Mouse (Mus musculus) intestine, embryonic 16.5 days (tissue): ENCODE results near the gene Pde2a. TPM values are rescaled to one million over a fixed set of nuclear protein-coding genes. Genes with fewer than 3 reads are reported as not detected.

Experiments
- ATAC-seq: fragments of 200-750 bp; cut with Nextera tagmentation; 2 replicates; pipeline ENCODE4 v1.8.0; 2017; ENCODE audit warnings: moderate TSS enrichment, moderate library complexity
- H3K27ac ChIP-seq: fragments of 300-500 bp; sonication (generic); 2 replicates; pipeline ENCODE4 v1.5.1; 2014; ENCODE audit warnings: mild to moderate bottlenecking, low read length
- H3K27me3 ChIP-seq: fragments of 300-500 bp; sonication (generic); replicated peaks from 2 replicates; pipeline ENCODE4 v1.6.1; 2014; ENCODE audit warnings: low read length, control low read depth, mixed read lengths; ENCODE audit not compliant: control insufficient read depth, insufficient read depth
- H3K36me3 ChIP-seq: fragments of 300-500 bp; sonication (generic); 2 replicates; pipeline ENCODE4 v1.6.1; 2014; ENCODE audit warnings: low read length, control low read depth; ENCODE audit not compliant: control insufficient read depth, insufficient read depth
- H3K4me1 ChIP-seq: fragments of 300-500 bp; sonication (generic); 2 replicates; pipeline ENCODE4 v1.6.1; 2014; ENCODE audit warnings: low read length, control low read depth, mixed read lengths; ENCODE audit not compliant: control insufficient read depth, insufficient read depth
- H3K4me2 ChIP-seq: fragments of 300-500 bp; sonication (generic); 2 replicates; pipeline ENCODE4 v1.6.1; 2014; ENCODE audit warnings: low read depth, low read length, control low read depth
- H3K4me3 ChIP-seq: fragments of 300-500 bp; sonication (generic); 2 replicates; pipeline ENCODE4 v1.5.1; 2014; ENCODE audit warnings: mild to moderate bottlenecking, low read length
- H3K9ac ChIP-seq: fragments of 300-500 bp; sonication (generic); 2 replicates; pipeline ENCODE4 v1.6.1; 2014; ENCODE audit warnings: low read depth, low read length
- H3K9me3 ChIP-seq: fragments of 300-500 bp; sonication (generic); 2 replicates; pipeline ENCODE4 v1.6.1; 2016; ENCODE audit warnings: low read length, control low read depth; ENCODE audit not compliant: control insufficient read depth
- WGBS: fragments of 180-500 bp; shearing (Covaris S2); extraction: QIAGEN DNeasy Blood & Tissue Kit; methylation state at CpG from one replicate; pipeline ENCODE4 v1.1.7; 2014; 5-methylcytosine and 5-hydroxymethylcytosine counted together
- polyA plus RNA-seq: library from polyadenylated mRNA; unstranded; fragments of >200 nt; fragmentation: Nextera tagmentation; extraction: Ambion mirVana; gene quantifications from 2 replicates; pipeline ENCODE4 v1.2.1, GENCODE M21; 2015

Pde2a gene
- polyA plus RNA-seq, 1 experiment from 2014 or later, result 23.0 TPM

GRCm38 (mm10) chr7:101437876-101438275 is 16.4 kb downstream of the Pde2a start:
- H3K27ac ChIP-seq, result no peak overlapping the region
- H3K4me2 ChIP-seq, result no peak overlapping the region
- no peaks in the 10 kb centered on the region for H3K9me3 ChIP-seq
- H3K9ac ChIP-seq, result no peak overlapping the region
- 0% methylated on average over 1 of the region's 1 CpGs for WGBS
- no peak overlapping the region for H3K4me3 ChIP-seq
- no peaks in the 10 kb centered on the region; the same call in 1 of the 2 replicates for H3K27me3 ChIP-seq
- ATAC-seq, result no peak
- H3K4me1 ChIP-seq, result no peaks in the 10 kb centered on the region
- no peaks in the 10 kb centered on the region for H3K36me3 ChIP-seq

GRCm38 (mm10) chr7:101443093-101443492 is 21.6 kb downstream of the Pde2a start:
- no peak overlapping the region for H3K4me2 ChIP-seq
- no peak for ATAC-seq
- H3K9me3 ChIP-seq, result no peaks in the 10 kb centered on the region
- 65% methylated on average over 10 of the region's 10 CpGs for WGBS
- H3K4me3 ChIP-seq, result no peak overlapping the region
- no peak overlapping the region for H3K27ac ChIP-seq
- H3K27me3 ChIP-seq, result no peaks in the 10 kb centered on the region; the same call in 1 of the 2 replicates
- H3K4me1 ChIP-seq, result no peaks in the 10 kb centered on the region
- no peak overlapping the region for H3K9ac ChIP-seq
- H3K36me3 ChIP-seq, result no peaks in the 10 kb centered on the region

- 88% methylated on average over 4 of the region's 4 CpGs for WGBS
- H3K36me3 ChIP-seq, result no peaks in the 10 kb centered on the region
- ATAC-seq, result no peak
- H3K4me2 ChIP-seq, result no peak overlapping the region
- no peaks in the 10 kb centered on the region; the same call in 1 of the 2 replicates for H3K27me3 ChIP-seq
- no peak overlapping the region for H3K4me3 ChIP-seq
- H3K9me3 ChIP-seq, result no peaks in the 10 kb centered on the region
- no peak overlapping the region for H3K27ac ChIP-seq
- no peak overlapping the region for H3K9ac ChIP-seq
- H3K4me1 ChIP-seq, result no peaks in the 10 kb centered on the region
Observed at GRCm38 (mm10) chr7:101444211-101444610, 22.7 kb downstream of the Pde2a start.

GRCm38 (mm10) chr7:101449855-101450254 is 28.4 kb downstream of the Pde2a start:
- no peaks in the 10 kb centered on the region for H3K36me3 ChIP-seq
- H3K27ac ChIP-seq, result no peak overlapping the region
- no peak for ATAC-seq
- no peak overlapping the region for H3K9ac ChIP-seq
- peaks cover 17% of the 10 kb centered on the region; the same call in 1 of the 2 replicates for H3K27me3 ChIP-seq
- no peaks in the 10 kb centered on the region for H3K9me3 ChIP-seq
- H3K4me2 ChIP-seq, result no peak overlapping the region
- 39% methylated on average over 3 of the region's 3 CpGs for WGBS
- no peak overlapping the region for H3K4me3 ChIP-seq
- no peaks in the 10 kb centered on the region for H3K4me1 ChIP-seq

GRCm38 (mm10) chr7:101450422-101451401 is 29.2 kb downstream of the Pde2a start:
- Histone ChIP-seq H3K9ac (peak overlapping the region; percentile 63), H3K27me3 (peaks cover 17% of the 10 kb centered on the region; the same call in 1 of the 2 replicates), H3K4me3 (peak overlapping the region; percentile 66), H3K36me3 (no peaks in the 10 kb centered on the region), H3K4me1 (no peaks in the 10 kb centered on the region), H3K27ac (no peak overlapping the region), H3K9me3 (no peaks in the 10 kb centered on the region), H3K4me2 (peak overlapping the region; percentile 100)
- peak; percentile 91 for ATAC-seq
- under 1% methylated on average over 66 of the region's 68 CpGs for WGBS

GRCm38 (mm10) chr7:101452669-101453068 is 31.2 kb downstream of the Pde2a start:
- Histone ChIP-seq H3K9ac (peak overlapping the region; percentile 2; the same call in 1 of the 2 replicates), H3K9me3 (no peaks in the 10 kb centered on the region), H3K27ac (no peak overlapping the region), H3K4me2 (peak overlapping the region; percentile 4; the same call in 1 of the 2 replicates), H3K4me1 (no peaks in the 10 kb centered on the region), H3K27me3 (peaks cover 17% of the 10 kb centered on the region; the same call in 1 of the 2 replicates), H3K36me3 (no peaks in the 10 kb centered on the region), H3K4me3 (peak overlapping the region; percentile 66)
- WGBS, result 92% methylated on average over 3 of the region's 3 CpGs
- ATAC-seq, result no peak

GRCm38 (mm10) chr7:101453296-101453695 is 31.8 kb downstream of the Pde2a start:
- ATAC-seq, result no peak
- 92% methylated on average over 3 of the region's 3 CpGs for WGBS
- Histone ChIP-seq H3K9me3 (no peaks in the 10 kb centered on the region), H3K9ac (no peak overlapping the region), H3K4me2 (peak overlapping the region; percentile 4; the same call in 1 of the 2 replicates), H3K27ac (no peak overlapping the region), H3K4me3 (peak overlapping the region; percentile 66), H3K27me3 (peaks cover 17% of the 10 kb centered on the region; the same call in 1 of the 2 replicates), H3K36me3 (no peaks in the 10 kb centered on the region), H3K4me1 (no peaks in the 10 kb centered on the region; the same call in 1 of the 2 replicates)

- H3K27ac ChIP-seq, result no peak overlapping the region
- peaks cover 17% of the 10 kb centered on the region; the same call in 1 of the 2 replicates for H3K27me3 ChIP-seq
- no peaks in the 10 kb centered on the region for H3K36me3 ChIP-seq
- no peak for ATAC-seq
- no peaks in the 10 kb centered on the region; the same call in 1 of the 2 replicates for H3K4me1 ChIP-seq
- no peak overlapping the region for H3K9ac ChIP-seq
- no peak overlapping the region for H3K4me2 ChIP-seq
- no peaks in the 10 kb centered on the region for H3K9me3 ChIP-seq
- WGBS, result 42% methylated on average over 8 of the region's 8 CpGs
- H3K4me3 ChIP-seq, result no peak overlapping the region
Observed at GRCm38 (mm10) chr7:101453725-101454124, 32.2 kb downstream of the Pde2a start.

- H3K4me2 ChIP-seq, result no peak overlapping the region
- H3K27ac ChIP-seq, result no peak overlapping the region
- H3K4me3 ChIP-seq, result no peak overlapping the region
- H3K9ac ChIP-seq, result no peak overlapping the region
- 85% methylated on average over 9 of the region's 9 CpGs for WGBS
- peaks cover 17% of the 10 kb centered on the region; the same call in 1 of the 2 replicates for H3K27me3 ChIP-seq
- no peaks in the 10 kb centered on the region for H3K9me3 ChIP-seq
- H3K36me3 ChIP-seq, result no peaks in the 10 kb centered on the region
- H3K4me1 ChIP-seq, result peaks cover 5% of the 10 kb centered on the region; the same call in 1 of the 2 replicates
- ATAC-seq, result no peak
Observed at GRCm38 (mm10) chr7:101454479-101454878, 33.0 kb downstream of the Pde2a start.
